Mouse (Mus musculus): ENCODE data around the gene Crabp1. TPM values are rescaled to one million over a fixed set of nuclear protein-coding genes. Genes with fewer than 3 reads are reported as not detected.

The Crabp1 gene
- polyA plus RNA-seq, 1 experiment: 0.21 TPM

DNA sequence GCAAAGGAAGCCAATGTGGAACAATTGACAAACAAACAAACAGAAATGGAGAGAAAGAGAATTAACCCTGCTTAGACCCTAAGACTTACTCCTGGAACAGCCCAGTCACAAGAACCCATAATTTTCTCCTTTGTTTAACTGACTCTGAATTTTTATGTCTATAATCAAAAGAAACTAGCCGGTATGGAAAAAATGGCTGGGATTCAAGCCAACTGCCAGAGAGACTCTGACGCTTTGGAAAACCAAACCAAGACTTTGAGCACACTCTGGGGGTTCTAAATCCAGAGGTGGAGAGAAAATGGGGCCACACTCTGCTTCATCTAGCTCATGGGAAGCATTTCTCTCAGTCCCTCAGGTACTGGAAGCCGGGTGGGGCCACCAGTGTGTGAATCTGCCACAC, 20.7 kb downstream of the Crabp1 start:
- Histone ChIP-seq H3K4me3 (ENCODE audit: extremely low read depth, insufficient read depth, insufficient read length) (no peak overlapping the region), H3K4me1 (ENCODE audit: control insufficient read depth, insufficient read depth, insufficient read length) (no peaks in the 10 kb centered on the region), H3K36me3 (ENCODE audit: control insufficient read depth, insufficient read depth, low read length) (no peaks in the 10 kb centered on the region), H3K27me3 (ENCODE audit: control insufficient read depth, insufficient read depth, low read length) (no peaks in the 10 kb centered on the region; the same call in 1 of the 2 replicates), H3K27ac (ENCODE audit: insufficient read depth, low read length) (no peak overlapping the region)
- DNase-seq (ENCODE audit: low read depth in 1 of 2, low spot score in 2 of 2): no peak
- 85% methylated on average over 3 of the region's 3 CpGs for WGBS
- TF ChIP-seq POLR2A (IDR thresholded peaks at IDR 0.05; ENCODE audit: low read depth, low read length): no peak
- no peak for TF ChIP-seq CTCF (IDR thresholded peaks at IDR 0.05; ENCODE audit: extremely low read depth, insufficient read depth, insufficient read length, insufficient replicate concordance)

DNA sequence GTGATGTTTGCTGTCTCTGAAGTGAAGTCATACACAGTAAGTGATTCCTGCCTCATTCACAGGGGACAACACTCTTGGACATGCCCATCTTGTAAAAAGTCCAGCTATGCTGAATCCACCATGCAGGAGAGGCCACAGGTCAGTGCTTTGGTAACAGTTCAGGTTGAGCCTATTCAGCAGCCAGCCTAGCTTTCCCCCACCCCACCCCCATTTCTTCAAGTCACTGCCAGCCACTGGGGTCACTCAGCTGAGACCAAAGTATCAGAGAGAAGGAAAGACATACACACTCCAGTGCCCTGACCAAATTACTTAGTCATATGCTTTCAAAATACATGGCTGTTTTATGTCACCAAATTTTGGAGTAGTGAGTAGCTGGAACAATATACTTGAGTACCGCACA, 21.5 kb downstream of the Crabp1 start:
- Histone ChIP-seq H3K36me3 (ENCODE audit: control insufficient read depth, insufficient read depth, low read length) (no peaks in the 10 kb centered on the region), H3K27ac (ENCODE audit: insufficient read depth, low read length) (no peak overlapping the region), H3K4me3 (ENCODE audit: extremely low read depth, insufficient read depth, insufficient read length) (no peak overlapping the region), H3K4me1 (ENCODE audit: control insufficient read depth, insufficient read depth, insufficient read length) (no peaks in the 10 kb centered on the region), H3K27me3 (ENCODE audit: control insufficient read depth, insufficient read depth, low read length) (no peaks in the 10 kb centered on the region; the same call in 1 of the 2 replicates)
- WGBS: 95% methylated on average over 1 of the region's 1 CpGs
- no peak for DNase-seq (ENCODE audit: low read depth in 1 of 2, low spot score in 2 of 2)
- TF ChIP-seq POLR2A (IDR thresholded peaks at IDR 0.05; ENCODE audit: low read depth, low read length): no peak
- no peak for TF ChIP-seq CTCF (IDR thresholded peaks at IDR 0.05; ENCODE audit: extremely low read depth, insufficient read depth, insufficient read length, insufficient replicate concordance)

DNA sequence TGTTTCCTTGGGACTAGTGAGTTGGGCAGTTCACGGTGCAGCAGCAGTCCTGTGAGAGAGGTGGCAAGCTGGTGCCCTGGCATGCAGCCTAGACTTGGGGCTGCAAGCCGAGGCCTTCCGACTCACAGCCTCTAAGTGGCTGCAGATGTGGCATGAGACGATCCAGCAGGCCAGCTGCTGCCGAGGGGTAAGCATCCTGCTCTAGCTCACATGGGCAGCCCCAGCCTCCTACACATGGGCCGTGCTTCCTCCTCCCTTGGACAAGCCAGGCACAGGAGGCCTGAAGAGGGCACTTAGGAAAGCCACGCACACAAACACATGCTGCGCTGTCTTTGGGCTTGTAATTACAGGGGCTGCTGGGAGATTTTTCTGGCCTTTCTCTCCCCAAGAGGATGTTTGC, 23.2 kb downstream of the Crabp1 start:
- Histone ChIP-seq H3K27ac (ENCODE audit: insufficient read depth, low read length) (no peak overlapping the region), H3K4me1 (ENCODE audit: control insufficient read depth, insufficient read depth, insufficient read length) (no peaks in the 10 kb centered on the region), H3K36me3 (ENCODE audit: control insufficient read depth, insufficient read depth, low read length) (no peaks in the 10 kb centered on the region), H3K4me3 (ENCODE audit: extremely low read depth, insufficient read depth, insufficient read length) (no peak overlapping the region), H3K27me3 (ENCODE audit: control insufficient read depth, insufficient read depth, low read length) (no peaks in the 10 kb centered on the region; the same call in 1 of the 2 replicates)
- TF ChIP-seq CTCF (IDR thresholded peaks at IDR 0.05; ENCODE audit: extremely low read depth, insufficient read depth, insufficient read length, insufficient replicate concordance) (no peak), POLR2A (IDR thresholded peaks at IDR 0.05; ENCODE audit: low read depth, low read length) (no peak)
- 60% methylated on average over 8 of the region's 8 CpGs for WGBS
- no peak for DNase-seq (ENCODE audit: low read depth in 1 of 2, low spot score in 2 of 2)

GRCm38 (mm10) chr9:54790271-54790670, 25.7 kb downstream of the Crabp1 start:
- 17% methylated on average over 5 of the region's 5 CpGs for WGBS
- no peaks in the 10 kb centered on the region; the same call in 1 of the 2 replicates for H3K27me3 ChIP-seq (ENCODE audit: control insufficient read depth, insufficient read depth, low read length)

DNA sequence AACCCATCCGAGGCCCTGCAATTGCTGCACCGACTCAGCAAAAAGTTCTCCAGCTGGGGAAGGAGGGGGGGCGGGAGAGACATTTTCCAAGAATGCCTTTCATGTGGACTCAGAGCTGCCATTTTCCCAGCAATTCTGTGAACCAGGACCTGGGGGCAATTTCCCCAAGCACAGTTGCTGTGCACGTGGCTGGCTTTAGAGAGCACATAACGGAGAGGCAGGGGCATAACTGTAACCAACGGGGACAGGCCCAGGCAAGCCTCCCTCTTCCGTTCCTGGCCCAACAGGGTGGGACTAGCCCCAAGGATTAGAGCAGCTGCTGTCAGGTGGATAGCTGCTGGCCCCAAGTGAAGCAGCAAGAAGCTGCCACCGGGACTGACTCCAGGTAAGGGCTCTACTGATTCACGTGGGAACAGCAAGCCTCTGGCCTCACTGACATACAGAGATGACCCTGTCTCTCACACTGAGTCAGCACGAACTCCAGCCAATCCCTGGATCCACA, 37.0 kb downstream of the Crabp1 start:
- no peaks in the 10 kb centered on the region for H3K27me3 ChIP-seq (ENCODE audit: control insufficient read depth, insufficient read depth, low read length)
- no peak for TF ChIP-seq CTCF (IDR thresholded peaks at IDR 0.05; ENCODE audit: extremely low read depth, insufficient read depth, insufficient read length, insufficient replicate concordance)
- H3K27ac ChIP-seq (ENCODE audit: insufficient read depth, low read length): no peak overlapping the region
- H3K4me1 ChIP-seq (ENCODE audit: control insufficient read depth, insufficient read depth, insufficient read length): no peaks in the 10 kb centered on the region
- no peak for DNase-seq (ENCODE audit: low read depth in 1 of 2, low spot score in 2 of 2)
- H3K4me3 ChIP-seq (ENCODE audit: extremely low read depth, insufficient read depth, insufficient read length): no peak overlapping the region
- WGBS: 61% methylated on average over 10 of the region's 10 CpGs
- no peaks in the 10 kb centered on the region for H3K36me3 ChIP-seq (ENCODE audit: control insufficient read depth, insufficient read depth, low read length)

More at GRCm38 (mm10) chr9:54790271-54790670, 25.7 kb downstream of the Crabp1 start:
- Histone ChIP-seq H3K27ac (ENCODE audit: insufficient read depth, low read length) (no peak overlapping the region), H3K36me3 (ENCODE audit: control insufficient read depth, insufficient read depth, low read length) (no peaks in the 10 kb centered on the region), H3K4me3 (ENCODE audit: extremely low read depth, insufficient read depth, insufficient read length) (no peak overlapping the region), H3K4me1 (ENCODE audit: control insufficient read depth, insufficient read depth, insufficient read length) (no peaks in the 10 kb centered on the region)
- TF ChIP-seq CTCF (IDR thresholded peaks at IDR 0.05; ENCODE audit: extremely low read depth, insufficient read depth, insufficient read length, insufficient replicate concordance) (no peak), POLR2A (IDR thresholded peaks at IDR 0.05; ENCODE audit: low read depth, low read length) (no peak)
- DNase-seq (ENCODE audit: low read depth in 1 of 2, low spot score in 2 of 2): no peak

DNA sequence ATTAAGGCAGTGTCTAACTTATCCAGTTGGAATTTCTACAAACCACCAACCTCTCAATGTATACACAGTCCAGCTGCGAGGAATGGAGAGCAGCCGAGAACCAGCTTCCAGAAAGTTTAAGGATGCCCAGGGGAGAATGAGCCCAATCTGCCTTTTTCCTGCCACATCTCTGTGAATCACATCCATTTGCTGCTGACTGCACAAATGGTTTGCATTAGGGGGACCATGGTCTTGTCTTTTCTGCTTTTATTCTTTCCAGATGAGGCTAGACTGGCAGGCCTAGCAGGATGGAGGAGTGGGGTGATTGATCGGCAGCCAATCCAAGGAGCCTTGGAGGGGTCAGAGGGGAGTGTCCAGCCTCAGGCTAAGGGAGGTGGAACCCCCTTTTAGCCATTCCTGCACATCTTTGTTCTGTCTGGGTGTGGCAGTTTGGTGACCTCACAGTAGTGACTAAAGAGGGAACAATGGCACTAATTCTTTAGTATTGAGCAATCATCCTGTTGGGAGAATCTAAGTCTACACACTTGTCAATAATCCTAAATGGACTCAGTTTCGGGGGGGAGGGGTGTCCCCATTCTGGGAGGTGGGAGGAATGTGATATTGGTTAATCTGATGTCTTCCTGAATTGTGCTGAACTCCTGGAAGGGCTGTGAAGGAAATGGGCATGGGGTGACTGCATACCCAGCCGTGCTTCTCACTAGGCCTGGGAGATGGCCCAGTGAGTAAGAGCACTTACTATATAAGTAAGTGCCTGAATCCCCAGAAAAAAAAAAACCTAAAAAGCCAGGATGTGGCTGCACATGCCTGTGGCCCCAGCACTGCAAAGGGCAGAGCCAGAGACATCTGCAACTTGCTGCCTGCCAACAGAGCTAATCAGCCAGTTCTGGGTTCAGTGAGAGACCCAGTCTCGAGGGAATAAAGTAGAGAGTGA, 38.5 kb downstream of the Crabp1 start:
- DNase-seq (ENCODE audit: low read depth in 1 of 2, low spot score in 2 of 2): no peak
- TF ChIP-seq CTCF (IDR thresholded peaks at IDR 0.05; ENCODE audit: extremely low read depth, insufficient read depth, insufficient read length, insufficient replicate concordance): no peak
- TF ChIP-seq POLR2A (IDR thresholded peaks at IDR 0.05; ENCODE audit: low read depth, low read length): no peak
- Histone ChIP-seq H3K36me3 (ENCODE audit: control insufficient read depth, insufficient read depth, low read length) (no peaks in the 10 kb centered on the region), H3K27ac (ENCODE audit: insufficient read depth, low read length) (no peak overlapping the region), H3K27me3 (ENCODE audit: control insufficient read depth, insufficient read depth, low read length) (no peaks in the 10 kb centered on the region), H3K4me3 (ENCODE audit: extremely low read depth, insufficient read depth, insufficient read length) (no peak overlapping the region), H3K4me1 (ENCODE audit: control insufficient read depth, insufficient read depth, insufficient read length) (no peaks in the 10 kb centered on the region)
- 75% methylated on average over 6 of the region's 6 CpGs for WGBS

GRCm38 (mm10) chr9:54804351-54804750, 39.8 kb downstream of the Crabp1 start:
- no peak for DNase-seq (ENCODE audit: low read depth in 1 of 2, low spot score in 2 of 2)
- Histone ChIP-seq H3K27me3 (ENCODE audit: control insufficient read depth, insufficient read depth, low read length) (no peaks in the 10 kb centered on the region), H3K27ac (ENCODE audit: insufficient read depth, low read length) (no peak overlapping the region), H3K4me3 (ENCODE audit: extremely low read depth, insufficient read depth, insufficient read length) (no peak overlapping the region), H3K4me1 (ENCODE audit: control insufficient read depth, insufficient read depth, insufficient read length) (no peaks in the 10 kb centered on the region), H3K36me3 (ENCODE audit: control insufficient read depth, insufficient read depth, low read length) (no peaks in the 10 kb centered on the region)
- no peak for TF ChIP-seq POLR2A (IDR thresholded peaks at IDR 0.05; ENCODE audit: low read depth, low read length)
- TF ChIP-seq CTCF (IDR thresholded peaks at IDR 0.05; ENCODE audit: extremely low read depth, insufficient read depth, insufficient read length, insufficient replicate concordance): no peak
- WGBS: 92% methylated on average over 5 of the region's 5 CpGs
